Mouse (Mus musculus) 416B (cell line): Measurements from ENCODE around the gene Slc35e3.
"Not testable (repeated sequence)": the region's sequence is repeated elsewhere in the genome, so short reads cannot be mapped to it uniquely, and the experiment has no call there.

Experiments
- DNase-seq: peaks from one replicate; pipeline ENCODE4 v3.0.0; 2011; ENCODE audit warnings: low read depth

The Slc35e3 gene

GRCm38 (mm10) chr10:117762281-117762830, 16.2 kb upstream of the Slc35e3 start:
- no peak for DNase-seq

- no peak for DNase-seq
Measured at GRCm38 (mm10) chr10:117761551-117761950, 15.4 kb upstream of the Slc35e3 start.

- no peak for DNase-seq
Measured at GRCm38 (mm10) chr10:117760831-117761335, 14.7 kb upstream of the Slc35e3 start.

GRCm38 (mm10) chr10:117759844-117760630, 13.9 kb upstream of the Slc35e3 start:
- no peak for DNase-seq

- DNase-seq: no peak
Measured at GRCm38 (mm10) chr10:117758749-117759727, 12.9 kb upstream of the Slc35e3 start.

GRCm38 (mm10) chr10:117758344-117758743, 12.2 kb upstream of the Slc35e3 start:
- not testable (repeated sequence) for DNase-seq

GRCm38 (mm10) chr10:117757796-117758342, 11.7 kb upstream of the Slc35e3 start:
- DNase-seq: no peak

GRCm38 (mm10) chr10:117757259-117757658, 11.1 kb upstream of the Slc35e3 start:
- DNase-seq: no peak

GRCm38 (mm10) chr10:117756784-117757183, 10.6 kb upstream of the Slc35e3 start:
- DNase-seq: no peak

GRCm38 (mm10) chr10:117755799-117756467, 9.8 kb upstream of the Slc35e3 start:
- DNase-seq: no peak

- DNase-seq: peak; percentile 20
Measured at GRCm38 (mm10) chr10:117755086-117755798, 9.1 kb upstream of the Slc35e3 start.

- DNase-seq: no peak
Measured at GRCm38 (mm10) chr10:117754609-117754940, 8.4 kb upstream of the Slc35e3 start.

GRCm38 (mm10) chr10:117753711-117754608, 7.8 kb upstream of the Slc35e3 start:
- no peak for DNase-seq

- no peak for DNase-seq
Measured at GRCm38 (mm10) chr10:117752851-117753647, 6.9 kb upstream of the Slc35e3 start.

GRCm38 (mm10) chr10:117752304-117752821, 6.2 kb upstream of the Slc35e3 start:
- DNase-seq: no peak

- no peak for DNase-seq
Measured at GRCm38 (mm10) chr10:117751744-117752143, 5.6 kb upstream of the Slc35e3 start.

GRCm38 (mm10) chr10:117751282-117751610, 5.1 kb upstream of the Slc35e3 start:
- DNase-seq: no peak

- DNase-seq: no peak
Measured at GRCm38 (mm10) chr10:117750529-117751281, 4.5 kb upstream of the Slc35e3 start.
